Mouse (Mus musculus) right cerebral cortex, adult 2 months (tissue): ENCODE results near the gene Lurap1l.
"Not testable (repeated sequence)": the region's sequence is repeated elsewhere in the genome, so short reads cannot be mapped to it uniquely, and the experiment has no call there.

Experiments
- DNase-seq, 2 experiments: peaks; one replicate each; pipeline ENCODE4 v3.0.0; 2021 to 2022; ENCODE audit warnings: low spot score in 2 of 2

The Lurap1l gene

GRCm38 (mm10) chr4:80917128-80917527 lies 6.7 kb downstream of the Lurap1l start:
- DNase-seq = not testable (repeated sequence)

GRCm38 (mm10) chr4:80917812-80918211 lies 7.4 kb downstream of the Lurap1l start:
- DNase-seq = no peak

- DNase-seq = no peak
These were observed 8.2 kb downstream of the Lurap1l start for GRCm38 (mm10) chr4:80918526-80919129.

- no peak for DNase-seq
These were observed 8.9 kb downstream of the Lurap1l start for GRCm38 (mm10) chr4:80919217-80919867.

GRCm38 (mm10) chr4:80921646-80922489 lies 11.4 kb downstream of the Lurap1l start:
- no peak for DNase-seq

- no peak for DNase-seq
These were observed 12.2 kb downstream of the Lurap1l start for GRCm38 (mm10) chr4:80922654-80923053.

- DNase-seq = no peak
These were observed 14.4 kb downstream of the Lurap1l start for GRCm38 (mm10) chr4:80924815-80925214.

- DNase-seq = no peak
These were observed 15.5 kb downstream of the Lurap1l start for GRCm38 (mm10) chr4:80925752-80926519.

GRCm38 (mm10) chr4:80934749-80935148 lies 24.3 kb downstream of the Lurap1l start:
- no peak for DNase-seq

- no peak for DNase-seq
These were observed 28.7 kb downstream of the Lurap1l start for GRCm38 (mm10) chr4:80939115-80939514.

- no peak for DNase-seq
These were observed 30.5 kb downstream of the Lurap1l start for GRCm38 (mm10) chr4:80940946-80941345.

- no peak for DNase-seq
These were observed 31.5 kb downstream of the Lurap1l start for GRCm38 (mm10) chr4:80941978-80942377.

- no peak for DNase-seq
These were observed 34.2 kb downstream of the Lurap1l start for GRCm38 (mm10) chr4:80944605-80945004.

- DNase-seq = no peak
These were observed 38.7 kb downstream of the Lurap1l start for GRCm38 (mm10) chr4:80949110-80949509.

- DNase-seq = no peak
These were observed 39.3 kb downstream of the Lurap1l start for GRCm38 (mm10) chr4:80949720-80950119.

GRCm38 (mm10) chr4:80950280-80950781 lies 39.9 kb downstream of the Lurap1l start:
- no peak for DNase-seq

GRCm38 (mm10) chr4:80952653-80953052 lies 42.2 kb downstream of the Lurap1l start:
- no peak for DNase-seq

- no peak for DNase-seq
These were observed 45.5 kb downstream of the Lurap1l start for GRCm38 (mm10) chr4:80955942-80956341.

- DNase-seq = no peak
These were observed 57.1 kb downstream of the Lurap1l start for GRCm38 (mm10) chr4:80967526-80967925.

- DNase-seq = no peak
These were observed 61.4 kb downstream of the Lurap1l start for GRCm38 (mm10) chr4:80971846-80972245.

- no peak for DNase-seq
These were observed 63.5 kb downstream of the Lurap1l start for GRCm38 (mm10) chr4:80973896-80974295.

GRCm38 (mm10) chr4:80990819-80991218 lies 80.4 kb downstream of the Lurap1l start:
- no peak for DNase-seq
